Mouse (Mus musculus) hindbrain, embryonic 11.5 days (tissue): ENCODE results near the gene Esm1. TPM values are rescaled to one million over a fixed set of nuclear protein-coding genes. Genes with fewer than 3 reads are reported as not detected.

Source experiments
- ATAC-seq: fragments of 200-750 bp; cut with Nextera tagmentation; 2 replicates; pipeline ENCODE4 v1.8.0; 2017; ENCODE audit warnings: mild to moderate bottlenecking, moderate TSS enrichment, moderate library complexity; ENCODE audit not compliant: low FRiP score
- DNase-seq: peaks from one replicate; pipeline ENCODE4 v3.0.0-alpha.2; 2015; ENCODE audit warnings: low spot score
- H3K27ac ChIP-seq: fragments of 300-500 bp; sonication (generic); 2 replicates; pipeline ENCODE4 v1.5.1; 2014; ENCODE audit warnings: mild to moderate bottlenecking, low read depth, low read length
- H3K27me3 ChIP-seq: fragments of 300-500 bp; sonication (generic); 2 replicates; pipeline ENCODE4 v1.6.1; 2014; ENCODE audit warnings: mild to moderate bottlenecking, low read length, moderate library complexity, mixed read lengths; ENCODE audit not compliant: control insufficient read depth, insufficient read depth
- H3K36me3 ChIP-seq: fragments of 300-500 bp; sonication (generic); 2 replicates; pipeline ENCODE4 v1.6.1; 2014; ENCODE audit warnings: mild to moderate bottlenecking, low read length, moderate library complexity, mixed read lengths; ENCODE audit not compliant: control insufficient read depth, insufficient read depth
- H3K4me1 ChIP-seq: fragments of 300-500 bp; sonication (generic); replicated peaks from 2 replicates; pipeline ENCODE4 v1.6.1; 2014; ENCODE audit warnings: low read length, mixed read lengths; ENCODE audit not compliant: control insufficient read depth, insufficient read depth
- H3K4me2 ChIP-seq: fragments of 300-500 bp; sonication (generic); replicated peaks from 2 replicates; pipeline ENCODE4 v1.6.1; 2014; ENCODE audit warnings: mild to moderate bottlenecking, low read depth, low read length
- H3K4me3 ChIP-seq: fragments of 300-500 bp; sonication (generic); 2 replicates; pipeline ENCODE4 v1.5.1; 2014; ENCODE audit warnings: low read depth, low read length
- H3K9ac ChIP-seq: fragments of 300-500 bp; sonication (generic); 2 replicates; pipeline ENCODE4 v1.6.1; 2014; ENCODE audit warnings: low read depth, low read length
- H3K9me3 ChIP-seq: fragments of 300-500 bp; sonication (generic); 2 replicates; pipeline ENCODE4 v1.6.1; 2016; ENCODE audit warnings: low read length; ENCODE audit not compliant: control insufficient read depth
- WGBS: fragments of 180-500 bp; shearing (Covaris S2); extraction: QIAGEN DNeasy Blood & Tissue Kit; methylation state at CpG from one replicate; pipeline ENCODE4 v1.1.7; 2014; 5-methylcytosine and 5-hydroxymethylcytosine counted together
- polyA plus RNA-seq: library from polyadenylated mRNA; unstranded; fragments of >200 nt; fragmentation: Nextera tagmentation; extraction: Ambion mirVana; gene quantifications from 2 replicates; pipeline ENCODE4 v1.2.1, GENCODE M21; 2014

Gene Esm1
- polyA plus RNA-seq, 1 experiment from 2014 or later = 1.2 TPM

DNA sequence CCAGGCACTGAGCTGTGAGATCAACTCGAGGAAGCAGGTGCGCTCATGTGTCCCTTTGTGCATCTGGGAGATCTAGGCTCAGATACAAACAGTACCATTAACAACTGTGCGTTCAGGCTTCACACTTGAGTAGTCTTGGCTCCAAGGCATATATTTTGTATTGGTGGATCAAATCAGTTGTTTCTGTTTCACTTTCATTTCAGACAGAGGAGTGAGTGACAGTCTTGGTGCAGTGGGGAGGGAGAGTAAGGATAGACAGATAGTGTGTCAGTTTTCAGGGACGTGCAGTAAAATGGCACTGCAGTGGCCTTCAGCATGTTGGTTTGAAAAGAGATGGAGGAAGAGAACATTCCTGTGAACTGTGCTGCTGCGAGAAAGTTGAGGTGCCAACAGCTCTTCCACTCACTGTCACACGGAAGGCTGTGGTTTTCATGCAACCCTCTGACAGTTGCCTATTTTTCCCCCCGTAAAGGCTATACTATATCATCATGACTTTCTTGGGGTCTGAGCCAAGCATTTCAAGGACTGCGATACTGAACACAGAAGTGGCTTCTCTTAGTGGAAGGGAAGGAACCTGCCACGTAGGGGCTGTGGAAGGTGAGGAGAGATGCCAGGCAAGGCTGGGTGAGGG is 11.5 kb upstream of the Esm1 start:
- ATAC-seq = no peak; the same call in 1 of the 2 replicates
- Histone ChIP-seq H3K4me1 (no peaks in the 10 kb centered on the region), H3K27ac (no peak overlapping the region), H3K4me3 (no peak overlapping the region), H3K9me3 (no peaks in the 10 kb centered on the region), H3K9ac (no peak overlapping the region), H3K4me2 (no peak overlapping the region), H3K27me3 (no peaks in the 10 kb centered on the region), H3K36me3 (no peaks in the 10 kb centered on the region)
- DNase-seq = no peak
- 82% methylated on average over 9 of the region's 9 CpGs for WGBS

DNA sequence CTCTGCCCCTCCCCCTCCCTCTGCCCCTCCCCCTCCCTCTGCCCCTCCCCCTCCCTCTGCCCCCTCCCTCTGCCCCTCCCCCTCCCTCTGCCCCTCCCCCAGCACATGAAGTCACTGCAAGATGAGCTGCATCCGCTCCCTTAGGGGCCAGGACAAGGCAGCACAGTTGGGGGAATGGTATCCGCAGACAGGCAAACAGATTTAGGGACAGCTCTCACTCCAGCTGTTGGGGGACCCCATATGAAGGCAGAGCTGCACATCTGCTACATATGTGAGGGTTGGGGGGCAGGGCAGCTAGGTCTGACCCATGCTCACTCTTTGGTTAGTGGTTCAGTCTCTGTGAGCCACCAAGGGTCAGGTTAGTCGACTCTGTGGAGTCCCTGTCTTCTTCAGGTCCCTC is 10.1 kb upstream of the Esm1 start:
- WGBS = 63% methylated on average over 2 of the region's 3 CpGs
- H3K9me3 ChIP-seq = no peaks in the 10 kb centered on the region
- no peaks in the 10 kb centered on the region for H3K4me1 ChIP-seq
- H3K4me2 ChIP-seq = no peak overlapping the region
- DNase-seq (no peak), ATAC-seq (0 out of 2 replicates have a peak, but pooled peaks have one; percentile 19)
- no peaks in the 10 kb centered on the region for H3K36me3 ChIP-seq
- no peak overlapping the region for H3K9ac ChIP-seq
- no peak overlapping the region for H3K27ac ChIP-seq
- H3K27me3 ChIP-seq = no peaks in the 10 kb centered on the region
- H3K4me3 ChIP-seq = no peak overlapping the region

DNA sequence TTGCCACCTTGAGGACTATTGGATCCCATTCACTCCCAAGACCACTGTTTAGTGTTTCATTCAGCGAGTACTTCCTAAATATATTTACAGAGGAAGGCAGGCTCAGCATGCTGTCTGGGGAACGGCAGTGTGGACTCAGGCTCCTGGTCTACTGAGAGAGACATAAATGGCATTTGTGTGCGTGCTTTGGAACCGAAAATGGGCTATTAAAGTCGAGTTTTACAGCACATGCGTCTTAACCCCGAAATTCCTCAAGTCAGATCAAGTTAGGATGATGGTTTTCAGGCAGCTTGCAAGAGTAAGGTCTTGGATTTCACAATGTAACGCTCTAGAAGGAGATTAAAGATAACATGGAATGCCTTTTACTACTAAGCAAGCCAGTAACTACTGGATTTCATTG is 8.7 kb upstream of the Esm1 start:
- 77% methylated on average over 8 of the region's 8 CpGs for WGBS
- no peaks in the 10 kb centered on the region for H3K9me3 ChIP-seq
- no peak for DNase-seq

GRCm38 (mm10) chr13:113201631-113202030 is 7.8 kb upstream of the Esm1 start:
- Histone ChIP-seq H3K4me2 (no peak overlapping the region), H3K27me3 (no peaks in the 10 kb centered on the region), H3K27ac (no peak overlapping the region), H3K36me3 (no peaks in the 10 kb centered on the region), H3K4me1 (no peaks in the 10 kb centered on the region), H3K9ac (no peak overlapping the region), H3K9me3 (no peaks in the 10 kb centered on the region), H3K4me3 (no peak overlapping the region)
- 80% methylated on average over 2 of the region's 2 CpGs for WGBS
- ATAC-seq (no peak), DNase-seq (no peak)

More for the DNA sequence above, 8.7 kb upstream of the Esm1 start:
- no peak overlapping the region for H3K4me3 ChIP-seq
- ATAC-seq = no peak
- H3K27ac ChIP-seq = no peak overlapping the region
- H3K9ac ChIP-seq = no peak overlapping the region
- H3K4me2 ChIP-seq = no peak overlapping the region
- no peaks in the 10 kb centered on the region for H3K27me3 ChIP-seq
- no peaks in the 10 kb centered on the region for H3K4me1 ChIP-seq
- no peaks in the 10 kb centered on the region for H3K36me3 ChIP-seq

DNA sequence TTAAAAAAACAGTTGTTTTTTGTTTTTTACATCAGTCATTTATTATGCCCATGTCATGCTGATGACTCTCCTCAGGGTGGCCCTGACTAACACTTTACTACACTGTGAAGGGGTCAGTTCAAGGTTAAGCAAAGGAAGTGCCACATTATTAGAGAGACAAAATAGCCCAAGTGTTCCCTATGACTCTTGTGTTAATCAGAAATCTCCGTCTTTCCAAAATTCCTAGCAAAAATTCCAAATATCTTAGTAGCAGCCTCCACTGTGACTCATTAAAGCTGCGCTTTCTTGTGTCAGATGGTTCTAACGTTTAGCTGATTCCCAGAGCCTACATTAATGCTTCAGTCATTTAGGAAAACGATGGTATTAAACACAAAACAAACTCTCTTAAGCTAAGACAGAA is 7.3 kb upstream of the Esm1 start:
- 75% methylated on average over 4 of the region's 4 CpGs for WGBS

DNA sequence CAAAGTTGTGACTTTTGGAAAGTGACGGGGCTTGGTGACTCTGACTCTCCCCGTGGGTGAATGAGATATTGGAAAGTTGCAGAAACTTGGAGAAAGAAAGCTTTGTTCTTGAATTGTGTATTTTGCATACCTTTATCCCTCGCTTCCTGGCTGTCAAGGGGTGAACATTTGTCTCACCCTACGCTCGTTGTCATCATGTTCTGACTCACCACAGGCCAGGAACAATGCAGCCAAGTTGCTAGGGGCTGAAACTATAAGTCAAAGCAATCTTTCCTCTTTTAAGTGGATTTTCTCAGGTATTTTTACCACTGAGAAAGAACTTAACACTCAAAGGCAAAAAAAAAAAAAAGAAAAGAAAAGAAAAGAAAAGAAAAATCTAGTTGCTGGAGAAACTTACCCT is 6.3 kb upstream of the Esm1 start:
- Histone ChIP-seq H3K36me3 (no peaks in the 10 kb centered on the region), H3K27ac (no peak overlapping the region), H3K4me1 (no peaks in the 10 kb centered on the region), H3K4me3 (no peak overlapping the region), H3K4me2 (no peak overlapping the region), H3K9me3 (no peaks in the 10 kb centered on the region), H3K9ac (no peak overlapping the region), H3K27me3 (no peaks in the 10 kb centered on the region)
- ATAC-seq = no peak
- no peak for DNase-seq
- 57% methylated on average over 5 of the region's 5 CpGs for WGBS

More for the DNA sequence above, 7.3 kb upstream of the Esm1 start:
- H3K9ac ChIP-seq = no peak overlapping the region
- DNase-seq = no peak
- ATAC-seq = no peak
- no peak overlapping the region for H3K27ac ChIP-seq
- no peaks in the 10 kb centered on the region for H3K9me3 ChIP-seq
- no peak overlapping the region for H3K4me3 ChIP-seq
- no peaks in the 10 kb centered on the region for H3K4me1 ChIP-seq
- no peak overlapping the region for H3K4me2 ChIP-seq
- H3K27me3 ChIP-seq = no peaks in the 10 kb centered on the region
- H3K36me3 ChIP-seq = no peaks in the 10 kb centered on the region

DNA sequence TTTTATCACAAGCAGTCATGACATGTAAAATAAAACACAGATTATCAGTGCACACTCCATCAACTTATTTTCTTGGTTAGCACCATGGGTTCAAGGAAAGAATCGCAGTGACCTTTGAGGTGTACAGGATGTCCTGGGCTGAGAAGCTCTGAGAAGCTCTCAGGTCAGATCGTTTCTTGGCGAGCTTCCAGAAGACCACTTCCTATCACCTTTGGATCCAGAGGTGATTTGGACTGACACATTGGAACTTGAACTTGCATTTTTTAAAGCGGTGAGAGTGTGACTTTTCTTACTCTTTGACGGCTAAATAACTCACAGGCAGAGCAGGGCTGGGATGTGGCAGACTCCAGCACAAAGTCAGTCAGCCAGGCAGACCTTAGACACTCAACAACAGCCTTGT is 4.1 kb upstream of the Esm1 start:
- ATAC-seq (no peak), DNase-seq (no peak)
- WGBS = 93% methylated on average over 5 of the region's 5 CpGs
- H3K4me3 ChIP-seq = no peak overlapping the region
- no peak overlapping the region for H3K4me2 ChIP-seq
- H3K9me3 ChIP-seq = no peaks in the 10 kb centered on the region
- no peak overlapping the region for H3K9ac ChIP-seq
- no peak overlapping the region for H3K27ac ChIP-seq
- no peaks in the 10 kb centered on the region for H3K36me3 ChIP-seq
- H3K27me3 ChIP-seq = no peaks in the 10 kb centered on the region
- no peaks in the 10 kb centered on the region for H3K4me1 ChIP-seq

DNA sequence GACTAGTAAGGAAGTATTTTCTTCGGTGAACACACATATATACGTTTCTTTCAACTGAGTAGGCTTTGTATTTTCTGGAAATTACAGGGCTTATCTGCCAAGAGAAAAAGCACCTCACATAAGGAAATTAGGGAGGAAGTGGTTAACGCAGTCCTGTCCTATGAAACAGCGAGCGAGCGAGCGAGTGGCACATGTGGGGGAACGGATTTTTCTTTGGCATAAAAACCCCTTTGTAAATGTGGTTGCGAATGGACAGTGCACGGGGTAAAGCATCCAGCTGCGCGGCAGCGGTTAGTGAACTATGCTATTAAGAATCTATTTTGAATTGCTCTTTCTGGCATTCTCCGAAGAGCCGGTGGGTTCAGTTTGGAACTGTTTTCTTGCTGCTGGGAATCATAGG is 1.9 kb downstream of the Esm1 start:
- Histone ChIP-seq H3K4me1 (no peaks in the 10 kb centered on the region), H3K27ac (no peak overlapping the region), H3K4me2 (no peak overlapping the region), H3K9ac (no peak overlapping the region), H3K4me3 (no peak overlapping the region), H3K36me3 (no peaks in the 10 kb centered on the region), H3K9me3 (no peaks in the 10 kb centered on the region), H3K27me3 (no peaks in the 10 kb centered on the region)
- no peak for DNase-seq
- WGBS = 77% methylated on average over 15 of the region's 15 CpGs
- ATAC-seq = no peak

DNA sequence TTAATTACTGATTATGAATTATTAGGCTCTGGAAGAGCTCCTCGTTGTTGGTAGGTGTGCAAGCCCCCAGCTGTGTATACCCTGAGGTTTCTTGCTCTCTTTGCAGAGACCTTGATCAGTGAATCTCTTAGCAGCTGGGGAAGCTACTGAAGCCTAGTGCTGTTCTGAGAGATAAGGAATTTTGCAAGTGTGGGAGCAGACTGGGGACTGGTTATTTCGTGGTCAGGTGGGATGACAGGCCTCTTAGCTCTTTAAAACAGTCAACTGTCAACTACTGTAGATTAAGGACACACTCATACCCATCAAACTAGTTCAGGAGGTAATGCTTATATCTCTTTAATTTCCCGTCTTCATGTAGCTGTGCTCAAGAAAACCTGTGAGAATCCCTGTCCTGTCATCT is 2.9 kb downstream of the Esm1 start:
- H3K4me2 ChIP-seq = no peak overlapping the region
- no peak overlapping the region for H3K27ac ChIP-seq
- no peaks in the 10 kb centered on the region for H3K27me3 ChIP-seq
- no peaks in the 10 kb centered on the region for H3K9me3 ChIP-seq
- WGBS = 68% methylated on average over 3 of the region's 3 CpGs
- H3K4me1 ChIP-seq = no peaks in the 10 kb centered on the region
- no peak overlapping the region for H3K4me3 ChIP-seq
- no peak overlapping the region for H3K9ac ChIP-seq
- H3K36me3 ChIP-seq = no peaks in the 10 kb centered on the region
- ATAC-seq (no peak), DNase-seq (no peak)
